Mouse (Mus musculus) embryonic fibroblast, embryonic 13.5 days (primary cell): Measurements from ENCODE around the gene Prokr1. TPM values are rescaled to one million over a fixed set of nuclear protein-coding genes. Genes with fewer than 3 reads are reported as not detected.

Experiments
- H3K27ac ChIP-seq: 2 replicates; pipeline ENCODE4 v1.5.1; 2012; ENCODE audit warnings: low read length, control low read depth, inconsistent platforms; ENCODE audit not compliant: insufficient read depth
- H3K4me1 ChIP-seq: 2 replicates; pipeline ENCODE4 v1.6.1; 2011; ENCODE audit warnings: low read length; ENCODE audit not compliant: control insufficient read depth, insufficient read depth
- H3K4me3 ChIP-seq: 2 replicates; pipeline ENCODE4 v1.5.1; 2011; ENCODE audit warnings: mild to moderate bottlenecking, control low read depth, low read length; ENCODE audit not compliant: insufficient read depth
- CTCF ChIP-seq: IDR thresholded peaks from 2 replicates; pipeline ENCODE4 v1.5.1; 2011; ENCODE audit warnings: mild to moderate bottlenecking, control low read depth, low read length, moderate library complexity, borderline replicate concordance; ENCODE audit not compliant: insufficient read depth
- POLR2A ChIP-seq: IDR thresholded peaks from 2 replicates; pipeline ENCODE4 v1.6.1; 2011; ENCODE audit warnings: low read depth, mild to moderate bottlenecking, control low read depth, low read length, moderate library complexity
- polyA plus RNA-seq: library from polyadenylated mRNA; stranded (reverse); fragments of >200 nt; gene quantifications from 2 replicates; pipeline ENCODE4 v1.2.4, GENCODE M21; 2011; ENCODE audit warnings: low read depth; ENCODE audit not compliant: missing spikeins, insufficient read length

Prokr1 gene
- polyA plus RNA-seq, 1 experiment = 3.3 TPM

- H3K27ac ChIP-seq = no peak overlapping the region
- no peak for TF ChIP-seq POLR2A
- TF ChIP-seq CTCF = no peak
- H3K4me1 ChIP-seq = no peaks in the 10 kb centered on the region; the same call in 1 of the 2 replicates
- no peak overlapping the region for H3K4me3 ChIP-seq
These were observed 45.0 kb downstream of the Prokr1 start for GRCm38 (mm10) chr6:87545331-87546217.

GRCm38 (mm10) chr6:87542027-87542426 is 48.5 kb downstream of the Prokr1 start:
- no peak for TF ChIP-seq POLR2A
- no peak for TF ChIP-seq CTCF
- Histone ChIP-seq H3K27ac (no peak overlapping the region), H3K4me1 (no peaks in the 10 kb centered on the region; the same call in 1 of the 2 replicates), H3K4me3 (no peak overlapping the region)

- TF ChIP-seq CTCF = no peak
- TF ChIP-seq POLR2A = no peak
- Histone ChIP-seq H3K4me3 (no peak overlapping the region), H3K27ac (no peak overlapping the region), H3K4me1 (no peaks in the 10 kb centered on the region; the same call in 1 of the 2 replicates)
These were observed 49.4 kb downstream of the Prokr1 start for GRCm38 (mm10) chr6:87541171-87541571.

GRCm38 (mm10) chr6:87538376-87539270 is 51.9 kb downstream of the Prokr1 start:
- TF ChIP-seq POLR2A (no peak), CTCF (no peak)
- no peak overlapping the region for H3K27ac ChIP-seq
- H3K4me3 ChIP-seq = no peak overlapping the region
- H3K4me1 ChIP-seq = no peaks in the 10 kb centered on the region; the same call in 1 of the 2 replicates

GRCm38 (mm10) chr6:87537678-87538077 is 52.9 kb downstream of the Prokr1 start:
- H3K4me1 ChIP-seq = no peaks in the 10 kb centered on the region; the same call in 1 of the 2 replicates
- H3K27ac ChIP-seq = no peak overlapping the region
- TF ChIP-seq POLR2A = no peak
- no peak for TF ChIP-seq CTCF
- H3K4me3 ChIP-seq = no peak overlapping the region

GRCm38 (mm10) chr6:87536270-87536669 is 54.3 kb downstream of the Prokr1 start:
- TF ChIP-seq POLR2A = no peak
- TF ChIP-seq CTCF = no peak
- Histone ChIP-seq H3K4me3 (no peak overlapping the region), H3K4me1 (no peaks in the 10 kb centered on the region), H3K27ac (no peak overlapping the region)

GRCm38 (mm10) chr6:87535651-87536050 is 54.9 kb downstream of the Prokr1 start:
- Histone ChIP-seq H3K4me1 (no peaks in the 10 kb centered on the region), H3K4me3 (no peak overlapping the region), H3K27ac (no peak overlapping the region)
- TF ChIP-seq POLR2A (no peak), CTCF (no peak)

GRCm38 (mm10) chr6:87534855-87535575 is 55.5 kb downstream of the Prokr1 start:
- Histone ChIP-seq H3K4me1 (no peaks in the 10 kb centered on the region), H3K4me3 (no peak overlapping the region), H3K27ac (no peak overlapping the region)
- TF ChIP-seq CTCF (no peak), POLR2A (no peak)

GRCm38 (mm10) chr6:87532953-87533710 is 57.4 kb downstream of the Prokr1 start, which contains the start of gene Arhgap25:
Gene Arhgap25 (minus strand): TSS chr6:87533259.
- Histone ChIP-seq H3K27ac (no peak within 1 kb of the TSS), H3K4me3 (no peak within 1 kb of the TSS), H3K4me1 (no peaks in the 10 kb centered on the region)
- TF ChIP-seq POLR2A (no peak), CTCF (no peak)
